Mouse (Mus musculus) lung, embryonic 15.5 days (tissue): ENCODE results near the gene Mdp1. TPM values are rescaled to one million over a fixed set of nuclear protein-coding genes. Genes with fewer than 3 reads are reported as not detected.
A peak's percentile ranks its signal among the peaks of the same experiment; 100 is the strongest.

Source experiments
- ATAC-seq: fragments of 200-750 bp; cut with Nextera tagmentation; 2 replicates; pipeline ENCODE4 v1.8.0; 2017; ENCODE audit warnings: moderate number of reproducible peaks, borderline replicate concordance; ENCODE audit not compliant: low FRiP score, low TSS enrichment; ENCODE audit errors: extremely low read depth
- H3K27ac ChIP-seq: fragments of 300-500 bp; sonication (generic); 2 replicates; pipeline ENCODE4 v1.5.1; 2015; ENCODE audit warnings: moderate library complexity, mild to moderate bottlenecking, inconsistent platforms
- H3K27me3 ChIP-seq: fragments of 300-500 bp; sonication (generic); 2 replicates; pipeline ENCODE4 v1.6.1; 2015; ENCODE audit warnings: inconsistent platforms
- H3K36me3 ChIP-seq: fragments of 300-500 bp; sonication (generic); 2 replicates; pipeline ENCODE4 v1.6.1; 2015; ENCODE audit warnings: inconsistent platforms
- H3K4me1 ChIP-seq: fragments of 300-500 bp; sonication (generic); 2 replicates; pipeline ENCODE4 v1.6.1; 2015; ENCODE audit warnings: inconsistent platforms
- H3K4me2 ChIP-seq: fragments of 300-500 bp; sonication (generic); 2 replicates; pipeline ENCODE4 v1.6.1; 2015; ENCODE audit warnings: inconsistent platforms, mild to moderate bottlenecking, moderate library complexity
- H3K4me3 ChIP-seq: fragments of 300-500 bp; sonication (generic); 2 replicates; pipeline ENCODE4 v1.5.1; 2015; ENCODE audit warnings: mild to moderate bottlenecking, inconsistent platforms
- H3K9ac ChIP-seq: fragments of 300-500 bp; sonication (generic); 2 replicates; pipeline ENCODE4 v1.6.1; 2015; ENCODE audit warnings: inconsistent platforms
- H3K9me3 ChIP-seq: fragments of 300-500 bp; sonication (generic); 2 replicates; pipeline ENCODE4 v1.6.1; 2016; ENCODE audit warnings: inconsistent platforms
- WGBS: fragments of 180-500 bp; shearing (Covaris S2); methylation state at CpG from one replicate; pipeline ENCODE4 v1.1.7; 2015; 5-methylcytosine and 5-hydroxymethylcytosine counted together
- polyA plus RNA-seq: library from polyadenylated mRNA; unstranded; fragments of >200 nt; fragmentation: Nextera tagmentation; extraction: Ambion mirVana; gene quantifications from 2 replicates; pipeline ENCODE4 v1.2.1, GENCODE M21; 2015

Mdp1 gene
- polyA plus RNA-seq, 1 experiment from 2014 or later = 56.5 TPM

DNA sequence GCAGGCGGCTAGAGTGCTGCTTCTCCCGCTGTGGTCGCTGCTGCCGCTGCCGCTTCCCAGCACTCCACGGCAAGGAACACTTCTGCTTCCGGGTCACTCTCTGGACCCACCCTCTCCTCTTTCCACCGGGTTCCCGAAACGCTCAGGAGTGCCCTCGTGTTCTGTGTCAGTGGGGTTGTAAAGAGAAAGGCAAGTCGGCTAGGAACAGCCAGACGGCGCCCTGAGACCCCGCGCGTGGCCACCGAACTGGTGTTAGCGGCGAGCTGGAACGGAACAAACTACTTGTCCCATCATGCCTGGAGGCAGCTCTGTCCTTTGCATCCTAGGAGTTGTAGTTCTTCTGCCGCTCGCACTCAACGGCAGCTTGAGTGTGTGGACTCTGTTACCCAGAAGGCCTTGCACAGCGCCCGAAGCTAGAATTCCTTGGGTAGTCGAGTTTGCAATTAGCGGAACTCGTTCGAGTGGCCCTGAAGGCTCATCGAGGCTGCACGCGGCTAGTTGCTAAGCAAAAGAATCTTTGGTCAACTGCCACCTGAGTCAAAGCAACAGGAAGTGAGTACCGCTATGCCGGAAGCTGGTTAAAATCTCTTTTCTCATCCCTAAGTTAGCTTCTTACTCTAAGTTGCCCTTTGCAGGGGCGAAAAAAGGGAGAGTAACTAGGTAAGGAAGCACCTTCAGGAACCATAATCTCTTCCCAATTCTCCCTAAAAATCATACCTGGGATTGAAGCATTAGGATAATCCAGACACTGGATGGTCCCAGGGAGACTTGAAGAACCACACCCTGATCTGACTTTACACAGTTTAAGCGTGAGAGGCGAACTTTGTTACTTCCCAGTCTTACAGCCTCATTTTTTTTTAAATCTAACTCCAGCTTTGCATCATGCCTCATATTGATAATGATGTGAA, 11.8 kb upstream of the Mdp1 start, which contains the start of the genes Gmpr2 and Nedd8:
TSS of gene Gmpr2 (plus strand) at position 109 of the 908 bp plus-strand sequence.
TSS of gene Nedd8 (minus strand) at position 292 of the 908 bp plus-strand sequence.
- H3K9ac ChIP-seq = peak within 1 kb of the TSS; percentile 89
- peak within 1 kb of the TSS; percentile 81 for H3K4me2 ChIP-seq
- peaks cover 18% of the 10 kb centered on the region for H3K4me1 ChIP-seq
- H3K27ac ChIP-seq = peak within 1 kb of the TSS; percentile 83
- H3K4me3 ChIP-seq = peak within 1 kb of the TSS; percentile 85
- peaks cover 31% of the 10 kb centered on the region for H3K36me3 ChIP-seq
- H3K9me3 ChIP-seq = no peaks in the 10 kb centered on the region
- 1% methylated on average over 38 of the region's 38 CpGs for WGBS
- no peaks in the 10 kb centered on the region for H3K27me3 ChIP-seq
- ATAC-seq = peak; percentile 99

DNA sequence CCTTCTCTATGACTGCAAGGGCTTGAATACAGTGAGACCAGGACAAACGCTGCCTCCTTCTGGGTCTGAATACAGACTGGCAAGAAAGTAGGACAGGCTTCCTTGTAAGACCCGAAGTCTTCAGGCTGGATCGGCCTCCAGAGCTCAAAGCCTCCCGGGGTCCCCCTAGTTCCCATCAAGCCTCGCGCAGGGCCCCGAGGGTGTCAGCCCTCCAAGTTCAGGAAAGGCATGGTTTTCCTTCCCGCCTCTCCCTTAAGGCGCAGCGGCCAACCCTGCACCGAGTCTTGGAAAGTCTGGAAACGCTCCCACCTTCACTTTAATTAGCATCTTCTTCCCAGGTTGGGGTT, 11.2 kb upstream of the Mdp1 start:
- 1% methylated on average over 12 of the region's 12 CpGs for WGBS
- peaks cover 18% of the 10 kb centered on the region for H3K4me1 ChIP-seq
- peaks cover 25% of the 10 kb centered on the region for H3K36me3 ChIP-seq

DNA sequence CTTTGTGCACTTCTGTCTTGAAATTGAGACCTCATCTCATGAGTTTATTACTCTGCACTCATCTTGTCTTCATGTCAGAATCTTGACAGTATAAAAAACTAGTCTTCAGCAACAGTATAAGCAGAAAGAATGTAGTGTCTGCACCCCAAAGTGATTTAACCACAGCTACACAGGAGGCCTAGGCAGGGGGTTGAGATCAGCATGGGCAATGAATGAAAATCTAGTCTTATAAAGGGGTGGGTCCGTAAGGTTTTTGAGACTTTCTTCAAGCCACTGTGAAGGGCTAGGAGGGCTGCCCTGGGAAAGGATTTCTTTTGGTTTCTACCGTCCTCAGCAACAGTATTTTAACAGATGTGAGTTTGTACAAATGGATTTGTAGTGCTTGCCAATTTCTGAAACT, 328 bp upstream of the Mdp1 start:
- peaks cover 32% of the 10 kb centered on the region for H3K36me3 ChIP-seq
- H3K9me3 ChIP-seq = no peaks in the 10 kb centered on the region
- no peak overlapping the region for H3K27ac ChIP-seq
- no peak for ATAC-seq
- H3K4me1 ChIP-seq = peaks cover 15% of the 10 kb centered on the region; the same call in 1 of the 2 replicates
- peak overlapping the region; percentile 58; the same call in 1 of the 2 replicates for H3K4me2 ChIP-seq
- no peaks in the 10 kb centered on the region for H3K27me3 ChIP-seq
- WGBS = 38% methylated on average over 2 of the region's 2 CpGs
- H3K9ac ChIP-seq = peak overlapping the region; percentile 63; the same call in 1 of the 2 replicates
- peak overlapping the region; percentile 65 for H3K4me3 ChIP-seq

More for the DNA sequence above, 11.2 kb upstream of the Mdp1 start:
- Histone ChIP-seq H3K9me3 (no peaks in the 10 kb centered on the region), H3K27me3 (no peaks in the 10 kb centered on the region), H3K9ac (peak overlapping the region; percentile 89), H3K4me3 (peak overlapping the region; percentile 85), H3K27ac (peak overlapping the region; percentile 83), H3K4me2 (peak overlapping the region; percentile 81)
- peak; percentile 71 for ATAC-seq

DNA sequence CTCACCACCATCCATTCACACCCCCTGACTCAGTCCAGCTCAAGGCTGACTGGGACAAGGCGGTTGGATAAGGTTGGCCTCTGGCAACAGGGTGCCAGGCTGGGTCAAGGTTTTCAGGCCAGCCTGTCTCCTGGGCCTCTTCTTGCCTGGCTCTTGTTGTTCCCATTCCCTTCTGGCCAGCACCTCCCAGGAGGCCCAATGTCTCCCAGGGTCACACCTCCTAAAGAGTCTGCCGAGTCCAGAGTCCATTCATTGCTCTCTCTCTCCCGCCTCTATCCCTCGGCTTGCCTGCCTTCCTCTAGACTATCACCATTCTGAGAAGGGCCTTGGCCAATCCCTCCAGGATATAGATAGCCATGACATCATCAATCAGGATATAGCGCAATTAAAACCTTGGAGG, 2.3 kb downstream of the Mdp1 start:
- H3K4me3 ChIP-seq = no peak overlapping the region
- no peak overlapping the region for H3K4me2 ChIP-seq
- H3K9me3 ChIP-seq = no peaks in the 10 kb centered on the region
- peaks cover 15% of the 10 kb centered on the region; the same call in 1 of the 2 replicates for H3K4me1 ChIP-seq
- no peak for ATAC-seq
- no peaks in the 10 kb centered on the region for H3K27me3 ChIP-seq
- H3K27ac ChIP-seq = no peak overlapping the region
- H3K36me3 ChIP-seq = peaks cover 22% of the 10 kb centered on the region
- no peak overlapping the region for H3K9ac ChIP-seq
- WGBS = 84% methylated on average over 5 of the region's 5 CpGs

- ATAC-seq = no peak
- no peak overlapping the region for H3K9ac ChIP-seq
- H3K27ac ChIP-seq = no peak overlapping the region
- H3K36me3 ChIP-seq = peaks cover 16% of the 10 kb centered on the region
- H3K9me3 ChIP-seq = no peaks in the 10 kb centered on the region
- 83% methylated on average over 3 of the region's 3 CpGs for WGBS
- no peak overlapping the region for H3K4me3 ChIP-seq
- no peak overlapping the region for H3K4me2 ChIP-seq
- H3K27me3 ChIP-seq = no peaks in the 10 kb centered on the region
- peaks cover 15% of the 10 kb centered on the region; the same call in 1 of the 2 replicates for H3K4me1 ChIP-seq
These were observed 3.4 kb downstream of the Mdp1 start for GRCm38 (mm10) chr14:55656935-55657334.

- H3K27me3 ChIP-seq = no peaks in the 10 kb centered on the region
- 74% methylated on average over 7 of the region's 7 CpGs for WGBS
- no peak overlapping the region for H3K27ac ChIP-seq
- ATAC-seq = no peak
- no peak overlapping the region for H3K4me3 ChIP-seq
- no peak overlapping the region for H3K4me2 ChIP-seq
- H3K9me3 ChIP-seq = no peaks in the 10 kb centered on the region
- H3K9ac ChIP-seq = no peak overlapping the region
- H3K4me1 ChIP-seq = no peaks in the 10 kb centered on the region
- peaks cover 6% of the 10 kb centered on the region for H3K36me3 ChIP-seq
These were observed 8.8 kb downstream of the Mdp1 start for GRCm38 (mm10) chr14:55651528-55651927.

GRCm38 (mm10) chr14:55649884-55650283, 10.4 kb downstream of the Mdp1 start, which contains the start of gene Tssk4:
Gene Tssk4 (plus strand): TSS chr14:55650184.
- Histone ChIP-seq H3K27me3 (no peaks in the 10 kb centered on the region), H3K4me2 (no peak within 1 kb of the TSS), H3K4me3 (no peak within 1 kb of the TSS), H3K36me3 (peaks cover 9% of the 10 kb centered on the region), H3K27ac (no peak within 1 kb of the TSS), H3K9ac (no peak within 1 kb of the TSS), H3K9me3 (no peaks in the 10 kb centered on the region), H3K4me1 (peaks cover 5% of the 10 kb centered on the region)
- 92% methylated on average over 2 of the region's 2 CpGs for WGBS
- no peak for ATAC-seq

GRCm38 (mm10) chr14:55644261-55644888, 15.9 kb downstream of the Mdp1 start:
- peak overlapping the region; percentile 78 for H3K4me2 ChIP-seq
- 13% methylated on average over 17 of the region's 17 CpGs for WGBS
- peak overlapping the region; percentile 97 for H3K9ac ChIP-seq
- H3K4me1 ChIP-seq = peaks cover 18% of the 10 kb centered on the region
- no peaks in the 10 kb centered on the region for H3K27me3 ChIP-seq
- H3K36me3 ChIP-seq = peaks cover 23% of the 10 kb centered on the region
- no peak for ATAC-seq
- H3K9me3 ChIP-seq = no peaks in the 10 kb centered on the region
- H3K27ac ChIP-seq = peak overlapping the region; percentile 96
- H3K4me3 ChIP-seq = peak overlapping the region; percentile 91

DNA sequence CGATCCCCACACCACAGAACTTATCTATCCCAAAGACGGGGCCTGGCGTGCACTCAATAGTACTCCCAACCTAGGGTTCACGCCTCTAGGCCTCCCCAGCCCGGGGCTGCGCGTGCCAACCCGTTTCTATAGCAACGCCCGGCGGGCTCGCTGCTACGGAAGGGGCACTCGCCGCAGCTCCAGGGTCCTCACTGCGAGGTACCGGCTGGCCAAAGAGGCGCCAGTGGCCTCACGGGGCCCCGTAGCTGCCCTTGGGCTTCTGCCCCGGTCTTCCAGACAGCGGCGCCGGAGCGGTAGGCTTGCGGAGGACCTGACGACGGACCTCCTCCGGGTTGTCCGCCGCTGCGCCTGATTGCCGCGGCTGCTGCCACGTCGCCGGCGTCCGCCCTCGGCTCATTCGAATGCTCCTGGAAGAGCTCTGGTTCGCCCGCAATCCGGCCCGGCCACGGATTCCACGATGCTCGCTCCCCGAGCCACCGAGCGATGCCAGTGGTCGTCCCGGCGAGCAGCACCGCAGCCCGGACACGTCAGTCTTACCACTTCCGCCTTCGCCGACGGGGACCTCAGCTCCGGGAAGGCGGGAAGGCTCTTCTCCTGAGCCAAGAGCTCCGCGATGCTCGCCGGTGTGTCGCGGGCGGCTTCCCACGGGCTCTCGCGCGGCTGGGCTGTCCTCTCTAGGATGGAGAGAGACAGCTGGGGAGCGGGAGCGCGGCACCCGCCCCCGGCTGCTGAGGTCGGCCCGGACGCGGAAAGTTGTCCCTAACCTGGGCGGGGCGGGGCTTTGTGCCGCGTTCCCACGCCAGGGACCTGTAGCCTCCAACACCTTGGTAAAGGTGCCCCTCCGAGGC, 17.0 kb downstream of the Mdp1 start, which contains the start of gene Tm9sf1:
TSS of gene Tm9sf1 (minus strand) at position 747 of the 848 bp plus-strand sequence.
- Histone ChIP-seq H3K27ac (peak within 1 kb of the TSS; percentile 96), H3K9ac (peak within 1 kb of the TSS; percentile 97), H3K9me3 (no peaks in the 10 kb centered on the region), H3K4me1 (peaks cover 18% of the 10 kb centered on the region), H3K36me3 (peaks cover 34% of the 10 kb centered on the region), H3K4me3 (peak within 1 kb of the TSS; percentile 91), H3K4me2 (peak within 1 kb of the TSS; percentile 78), H3K27me3 (no peaks in the 10 kb centered on the region)
- peak; percentile 92 for ATAC-seq
- under 1% methylated on average over 86 of the region's 89 CpGs for WGBS

DNA sequence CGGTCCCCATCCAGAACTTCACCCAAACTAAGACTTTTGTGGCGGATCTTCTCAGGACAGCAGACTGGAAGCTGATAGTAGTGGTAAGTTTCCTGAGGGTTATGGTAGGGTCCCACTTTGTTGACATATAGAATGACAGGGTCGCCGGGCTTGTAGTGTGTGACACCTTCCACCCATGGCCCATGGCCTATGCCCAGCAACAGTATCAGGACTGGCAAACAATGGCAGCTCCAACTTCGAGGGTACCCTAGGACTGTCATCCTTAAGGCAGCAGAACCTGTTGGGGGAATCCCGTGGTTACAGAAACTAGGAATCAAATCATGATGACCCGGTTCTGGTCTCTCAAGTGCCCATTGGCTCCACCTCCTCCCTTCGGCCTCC, 17.6 kb downstream of the Mdp1 start:
- Histone ChIP-seq H3K36me3 (peaks cover 40% of the 10 kb centered on the region), H3K4me3 (peak overlapping the region; percentile 91), H3K9me3 (no peaks in the 10 kb centered on the region), H3K4me1 (peaks cover 18% of the 10 kb centered on the region), H3K4me2 (peak overlapping the region; percentile 78), H3K9ac (peak overlapping the region; percentile 97), H3K27me3 (no peaks in the 10 kb centered on the region), H3K27ac (peak overlapping the region; percentile 96)
- peak; percentile 15; the same call in 1 of the 2 replicates for ATAC-seq
- WGBS = 16% methylated on average over 8 of the region's 8 CpGs

DNA sequence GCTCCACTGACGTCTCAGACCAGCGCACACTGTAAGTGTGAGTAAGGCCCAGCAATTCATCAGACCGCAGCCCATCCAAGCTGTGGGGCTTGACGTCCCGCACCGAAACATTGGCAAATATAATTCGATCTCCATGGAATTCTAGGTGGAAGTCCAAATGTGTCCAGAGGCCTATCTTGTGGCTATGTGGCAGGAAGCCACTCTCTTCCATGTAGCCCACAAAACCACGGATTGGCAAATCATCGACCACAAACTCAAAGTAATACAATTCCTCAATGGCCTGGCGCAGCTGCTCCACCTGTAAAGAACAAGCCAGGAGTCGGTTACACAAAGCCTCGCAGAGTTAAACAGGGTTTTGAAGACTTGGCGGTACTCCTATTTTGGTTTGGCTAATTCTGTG, 19.0 kb downstream of the Mdp1 start:
- H3K9ac ChIP-seq = no peak overlapping the region
- no peak overlapping the region for H3K4me3 ChIP-seq
- H3K27me3 ChIP-seq = no peaks in the 10 kb centered on the region
- WGBS = 92% methylated on average over 13 of the region's 13 CpGs
- no peaks in the 10 kb centered on the region for H3K9me3 ChIP-seq
- H3K4me1 ChIP-seq = peaks cover 20% of the 10 kb centered on the region
- no peak overlapping the region for H3K4me2 ChIP-seq
- H3K36me3 ChIP-seq = peaks cover 45% of the 10 kb centered on the region
- H3K27ac ChIP-seq = no peak overlapping the region
- ATAC-seq = no peak
